Mouse (Mus musculus) olfactory bulb, adult 2 months (tissue): ENCODE data around the gene Hadhb. TPM values are rescaled to one million over a fixed set of nuclear protein-coding genes. Genes with fewer than 3 reads are reported as not detected.

Source experiments
- H3K27ac ChIP-seq: fragments of 200-500 bp; 2 replicates; pipeline ENCODE4 v1.5.1; 2012; ENCODE audit warnings: low read depth, low read length; ENCODE audit not compliant: insufficient read depth
- H3K4me1 ChIP-seq: fragments of 200-500 bp; 2 replicates; pipeline ENCODE4 v1.6.1; 2012; ENCODE audit warnings: low read length; ENCODE audit not compliant: control insufficient read depth, insufficient read depth
- H3K4me3 ChIP-seq: fragments of 200-500 bp; 2 replicates; pipeline ENCODE4 v1.5.1; 2012; ENCODE audit warnings: mild to moderate bottlenecking, low read depth, low read length, moderate library complexity; ENCODE audit not compliant: insufficient read depth
- CTCF ChIP-seq: fragments of 200-500 bp; IDR thresholded peaks from 2 replicates; pipeline ENCODE4 v1.5.1; 2012; ENCODE audit warnings: low read depth, mild to moderate bottlenecking, low read length, moderate library complexity; ENCODE audit not compliant: insufficient read depth
- POLR2A ChIP-seq: fragments of 200-500 bp; IDR thresholded peaks from 2 replicates; pipeline ENCODE4 v1.6.1; 2012; ENCODE audit warnings: mild to moderate bottlenecking, low read depth, low read length, moderate library complexity; ENCODE audit not compliant: insufficient read depth
- WGBS: fragments of 180-500 bp; shearing (Covaris S2); methylation state at CpG from one replicate; pipeline ENCODE4 v1.1.7; 2018; 5-methylcytosine and 5-hydroxymethylcytosine counted together
- polyA plus RNA-seq: library from polyadenylated mRNA; stranded (reverse); fragments of >200 nt; gene quantifications from 2 replicates; pipeline ENCODE4 v1.2.4, GENCODE M21; 2012; ENCODE audit warnings: low replicate concordance; ENCODE audit not compliant: missing spikeins, insufficient read depth, insufficient read length

Hadhb gene
- polyA plus RNA-seq, 1 experiment, result not detected

DNA sequence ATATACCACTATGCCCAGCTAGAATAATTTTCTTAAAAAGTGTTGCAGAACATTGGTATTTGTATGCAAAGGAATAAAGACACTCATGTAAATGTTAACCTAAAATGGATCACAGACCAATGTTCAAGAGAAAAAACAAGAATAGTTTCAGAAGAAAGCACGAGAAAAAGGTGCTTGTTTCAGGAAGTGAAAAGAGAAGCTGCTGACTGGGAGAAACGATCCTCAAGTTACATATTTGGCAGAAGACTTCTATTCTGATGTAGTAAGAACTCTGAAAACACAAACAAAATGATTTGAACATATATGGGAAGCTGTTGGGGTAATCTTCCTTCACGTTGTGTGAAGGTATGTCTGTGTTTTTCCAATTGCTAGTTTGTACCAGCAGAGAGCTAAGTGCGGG, 16.9 kb upstream of the Hadhb start:
- no peaks in the 10 kb centered on the region for H3K4me1 ChIP-seq
- TF ChIP-seq CTCF (no peak), POLR2A (no peak)
- WGBS, result 86% methylated on average over 4 of the region's 4 CpGs
- H3K27ac ChIP-seq, result no peak overlapping the region
- no peak overlapping the region for H3K4me3 ChIP-seq

DNA sequence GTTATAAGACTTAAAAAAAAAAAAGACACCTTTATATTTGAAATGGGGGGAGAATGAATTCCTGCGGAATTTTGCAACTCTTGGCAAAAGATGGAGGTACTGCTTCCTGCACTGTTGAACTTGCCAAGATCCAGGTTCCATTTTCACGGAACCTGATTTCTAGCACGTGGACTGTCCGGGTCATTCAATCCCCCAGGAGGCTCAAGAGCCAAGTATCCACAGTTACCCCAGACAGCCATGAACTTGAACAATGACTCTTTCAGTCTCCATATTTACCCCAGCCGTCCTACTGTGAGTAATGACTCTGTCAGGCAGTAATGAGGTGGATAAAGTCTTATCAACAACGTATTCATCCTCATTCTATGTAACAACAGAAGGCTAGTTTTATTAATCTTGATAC, 8.5 kb upstream of the Hadhb start:
- Histone ChIP-seq H3K4me1 (no peaks in the 10 kb centered on the region), H3K27ac (no peak overlapping the region), H3K4me3 (no peak overlapping the region)
- 71% methylated on average over 6 of the region's 6 CpGs for WGBS
- TF ChIP-seq POLR2A, result no peak
- TF ChIP-seq CTCF, result no peak

DNA sequence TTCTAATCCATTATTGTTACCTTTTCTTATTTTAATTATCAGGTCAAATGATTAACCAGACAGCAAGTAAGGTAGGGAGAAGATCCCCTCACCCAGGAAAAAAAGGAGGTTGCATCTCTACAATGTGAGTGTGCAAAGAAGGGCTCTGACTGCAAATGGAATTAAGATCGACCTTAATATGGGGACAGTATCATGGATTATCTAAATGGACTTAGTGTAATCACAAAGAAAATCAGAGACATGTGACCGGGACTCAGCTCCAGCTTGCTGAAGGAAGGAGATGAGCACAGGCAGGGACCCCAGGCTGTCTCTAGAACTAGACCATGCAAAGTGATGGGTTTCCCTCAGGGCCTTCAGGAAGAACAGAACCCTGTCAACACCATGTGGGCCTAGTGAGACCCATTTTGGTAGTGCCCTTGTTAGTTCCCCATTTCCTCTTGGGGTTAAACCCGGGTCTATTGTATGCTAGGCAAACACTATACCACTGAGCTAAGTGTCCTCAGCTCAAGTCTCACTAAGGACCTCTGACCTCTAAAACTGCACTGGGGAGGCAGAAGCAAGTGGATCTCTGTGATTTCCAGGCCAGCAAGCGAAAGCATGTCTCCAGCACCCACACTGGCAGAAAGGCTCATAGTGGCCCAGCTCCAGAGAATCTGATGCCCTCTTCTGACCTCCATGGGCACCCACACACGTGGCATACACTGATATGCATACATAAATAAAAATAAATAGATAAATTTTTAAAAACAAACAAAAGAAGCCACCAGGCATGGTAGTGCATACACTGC, 6.7 kb upstream of the Hadhb start:
- no peaks in the 10 kb centered on the region for H3K4me1 ChIP-seq
- H3K27ac ChIP-seq, result no peak overlapping the region
- 91% methylated on average over 5 of the region's 5 CpGs for WGBS
- no peak overlapping the region for H3K4me3 ChIP-seq
- no peak for TF ChIP-seq CTCF
- no peak for TF ChIP-seq POLR2A

DNA sequence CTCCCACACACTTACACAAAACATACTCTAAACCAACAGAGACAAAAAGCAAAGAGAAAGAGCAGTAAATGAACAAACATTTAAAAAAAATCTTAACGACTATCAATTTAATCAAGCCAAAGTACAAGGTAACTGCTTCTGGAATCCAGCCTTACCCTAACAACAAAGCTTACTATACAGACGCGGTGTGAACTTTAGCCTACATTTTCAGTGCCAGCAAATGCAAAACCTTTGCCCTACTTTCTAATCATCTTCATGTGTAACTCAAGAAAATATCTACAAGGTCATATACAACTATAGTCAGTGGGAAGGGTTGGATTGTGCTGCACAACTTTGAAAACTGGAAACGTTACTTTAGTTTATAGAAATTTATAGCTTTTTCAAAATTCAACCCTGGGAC, 3.0 kb upstream of the Hadhb start:
- Histone ChIP-seq H3K27ac (no peak overlapping the region), H3K4me3 (no peak overlapping the region), H3K4me1 (no peaks in the 10 kb centered on the region)
- TF ChIP-seq CTCF, result no peak
- TF ChIP-seq POLR2A, result no peak
- WGBS, result 14% methylated on average over 4 of the region's 4 CpGs

DNA sequence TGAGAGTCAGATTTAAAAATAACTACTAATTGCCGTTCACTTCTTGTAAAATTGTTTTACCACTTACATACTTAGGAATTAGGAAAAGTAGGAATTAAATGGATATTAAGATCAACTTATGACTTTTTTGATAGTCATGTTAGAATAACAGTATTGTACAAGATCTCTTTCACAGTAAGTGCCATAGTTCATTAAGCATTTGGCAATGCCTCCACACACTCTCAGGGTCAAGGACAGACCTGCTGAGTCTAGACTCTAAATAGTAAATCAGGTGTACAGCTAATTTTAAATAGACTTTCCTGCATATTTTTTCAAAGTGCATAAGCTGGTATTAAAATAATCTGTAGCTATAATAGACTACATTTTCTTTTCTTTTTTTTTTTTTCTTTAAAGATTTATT, 2.6 kb upstream of the Hadhb start:
- WGBS, result 15% methylated on average over 1 of the region's 1 CpGs
- Histone ChIP-seq H3K4me3 (no peak overlapping the region), H3K27ac (no peak overlapping the region), H3K4me1 (no peaks in the 10 kb centered on the region)
- TF ChIP-seq CTCF, result no peak
- TF ChIP-seq POLR2A, result no peak

DNA sequence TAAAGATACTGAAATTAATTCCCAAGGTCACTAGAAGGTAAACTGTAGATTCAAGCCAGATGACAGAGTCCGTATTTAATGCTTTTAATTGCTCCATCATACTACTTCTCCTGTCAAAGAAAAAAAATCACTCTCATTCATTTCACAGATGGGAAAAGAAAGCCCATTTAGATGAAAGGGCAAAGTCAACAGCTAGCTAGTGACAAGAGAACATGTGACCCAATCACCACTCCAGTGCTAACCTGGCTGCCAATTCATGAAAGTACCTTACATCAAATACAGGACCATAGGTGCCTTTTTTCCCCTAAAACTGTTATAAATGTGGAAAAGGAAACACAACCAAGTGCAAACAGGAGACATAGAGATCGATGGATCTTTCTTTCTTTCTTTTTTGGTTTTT, 1.8 kb upstream of the Hadhb start:
- 91% methylated on average over 2 of the region's 2 CpGs for WGBS
- no peak overlapping the region for H3K27ac ChIP-seq
- H3K4me3 ChIP-seq, result no peak overlapping the region
- H3K4me1 ChIP-seq, result no peaks in the 10 kb centered on the region
- TF ChIP-seq CTCF, result no peak

DNA sequence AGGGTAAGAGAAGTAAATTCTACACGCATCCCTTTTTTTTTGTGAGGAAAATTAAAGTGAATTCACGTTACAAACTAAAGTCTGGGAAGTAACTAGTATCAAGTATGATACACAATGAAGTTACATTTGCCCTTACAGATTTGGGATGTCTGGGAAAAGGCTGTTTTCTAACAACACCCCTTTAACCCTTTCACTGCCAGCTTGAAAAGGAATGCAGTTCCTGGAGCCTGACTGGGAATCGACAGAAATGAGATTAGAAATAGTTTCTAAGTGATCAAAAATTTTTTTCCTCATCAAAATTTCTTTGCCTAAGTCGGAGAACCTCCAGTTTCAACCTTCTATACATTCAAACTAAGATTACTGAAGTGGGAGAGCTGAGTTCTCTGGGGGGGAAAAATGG, 1.0 kb upstream of the Hadhb start:
- Histone ChIP-seq H3K4me3 (no peak overlapping the region), H3K27ac (no peak overlapping the region), H3K4me1 (no peaks in the 10 kb centered on the region)
- 19% methylated on average over 4 of the region's 4 CpGs for WGBS
- TF ChIP-seq CTCF (no peak), POLR2A (no peak)

DNA sequence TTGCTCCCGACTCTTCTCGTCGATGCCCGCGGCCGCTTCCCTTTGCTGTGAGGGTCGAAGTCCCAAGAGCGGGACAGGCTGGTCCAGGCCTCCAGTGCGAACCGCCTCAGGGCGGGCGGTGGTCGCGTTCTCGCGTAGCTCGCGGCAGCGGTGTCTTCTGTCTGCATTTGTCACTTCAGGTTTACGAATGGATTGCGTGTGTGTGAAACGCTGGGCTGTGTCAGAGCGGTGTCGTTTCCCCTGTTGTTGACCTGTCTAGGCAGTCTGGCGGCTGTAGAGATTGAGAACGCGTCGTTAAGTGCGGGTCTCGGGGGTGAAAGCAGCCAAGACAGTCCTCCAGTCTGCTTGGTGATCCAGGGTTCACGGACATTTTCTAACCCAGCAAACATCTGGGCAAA, 346 bp downstream of the Hadhb start:
- WGBS, result under 1% methylated on average over 31 of the region's 31 CpGs

DNA sequence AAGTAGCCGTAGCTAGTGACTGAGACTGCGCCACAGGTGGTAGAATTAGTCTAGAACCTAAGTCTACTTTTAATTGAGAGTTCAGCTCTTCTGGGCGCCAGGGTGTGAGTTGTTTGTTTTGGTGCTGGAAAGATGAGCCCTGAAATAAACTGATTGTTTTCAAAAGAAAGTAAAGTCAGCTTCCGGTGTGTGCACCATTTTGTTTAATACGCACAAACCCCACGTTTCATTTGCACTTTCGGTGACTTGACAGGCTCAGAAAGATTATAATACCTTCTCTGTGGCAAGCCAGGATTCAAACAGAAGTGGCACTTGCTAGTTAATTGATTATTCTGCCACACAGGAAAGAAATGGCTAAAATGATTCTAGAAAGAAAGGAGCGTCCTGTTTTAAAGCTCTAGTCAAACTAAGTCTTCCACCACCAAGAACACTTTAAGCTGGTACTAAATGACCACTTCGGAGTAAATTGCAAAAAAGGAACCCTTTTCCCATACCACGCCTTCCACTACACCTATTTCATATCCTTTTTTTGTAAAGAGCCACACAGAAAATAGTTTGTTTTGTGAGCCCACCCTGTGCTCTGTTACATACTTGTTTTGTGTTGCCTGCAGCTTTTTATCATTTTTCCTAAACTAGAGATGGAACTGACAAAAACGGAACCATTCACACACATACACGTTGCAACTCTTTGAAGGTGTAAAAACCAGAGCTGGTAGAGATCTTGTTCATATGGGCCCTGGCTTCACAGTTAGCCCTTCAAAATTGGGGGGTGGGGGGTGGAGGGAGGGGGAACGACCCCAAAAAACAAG, 977 bp downstream of the Hadhb start:
- 16% methylated on average over 13 of the region's 13 CpGs for WGBS
- Histone ChIP-seq H3K4me1 (0 out of 2 replicates have a peak, but pooled peaks cover 2% of the 10 kb centered on the region), H3K27ac (peak overlapping the region; percentile 54; the same call in 1 of the 2 replicates), H3K4me3 (peak overlapping the region; percentile 84)
- no peak for TF ChIP-seq POLR2A
- TF ChIP-seq CTCF, result no peak

More for the DNA sequence above, 346 bp downstream of the Hadhb start:
- H3K4me1 ChIP-seq, result 0 out of 2 replicates have a peak, but pooled peaks cover 2% of the 10 kb centered on the region
- H3K27ac ChIP-seq, result peak overlapping the region; percentile 54
- no peak for TF ChIP-seq CTCF
- no peak for TF ChIP-seq POLR2A
- peak overlapping the region; percentile 84 for H3K4me3 ChIP-seq
